7 mouse cellular contexts compared by ENCODE assay signal in genomic region chr1:136524917-136525316, GRCm38 (mm10). TPM values are rescaled to one million over a fixed set of nuclear protein-coding genes. Genes with fewer than 3 reads are reported as not detected.
A peak's percentile ranks its signal among the peaks of the same experiment; 100 is the strongest.
DNase-seq lines count a peak whose midpoint lies in the region; ATAC-seq and TF ChIP-seq lines count a peak whose summit lies in the region.

No protein-coding gene starts in this region.

- no peak overlapping the region for H3K27ac ChIP-seq in ES-E14 (ENCODE audit: insufficient read depth, low read depth, low read length, poor library complexity, severe bottlenecking)
- H3K27ac ChIP-seq in lung, embryonic 16.5 days (ENCODE audit: low read length), result peak overlapping the region; percentile 65

- no peak overlapping the region for H3K4me3 ChIP-seq in ES-E14 (ENCODE audit: insufficient read depth in 1 of 2, low read depth in 1 of 2, low read length in 2 of 2, poor library complexity in 1 of 2, severe bottlenecking in 1 of 2)
- no peak overlapping the region for H3K4me3 ChIP-seq in lung, embryonic 16.5 days (ENCODE audit: low read length)

- WGBS in lung, embryonic 16.5 days, result 22% methylated on average over 2 of the region's 2 CpGs

- peak; percentile 56; the same call in 1 of the 2 replicates for ATAC-seq in lung, embryonic 16.5 days (ENCODE audit: low read depth)

- H3K9ac ChIP-seq in ES-E14 (ENCODE audit: insufficient read depth, low read depth, low read length, poor library complexity, severe bottlenecking), result no peak overlapping the region
- H3K9ac ChIP-seq in lung, embryonic 16.5 days (ENCODE audit: low read length), result no peak overlapping the region

- peak; percentile 61 for DNase-seq in CD4-positive helper T cell, adult 2 months (ENCODE audit: low read depth, low spot score)
- peak; percentile 71 for DNase-seq in ES-E14 (ENCODE audit: low read depth, low spot score)
- peak; percentile 53 for DNase-seq in c-Kit-positive CD71-positive TER-119-positive erythroid progenitor cells, embryonic 14.5 days (ENCODE audit: low spot score)
- peak; percentile 77 for DNase-seq in forelimb bud, embryonic 11.5 days (ENCODE audit: low read depth, low spot score)
- peak; percentile 44 for DNase-seq in layer of hippocampus, adult 11-12 months (ENCODE audit: low spot score)
- peak; percentile 44 for DNase-seq in right cerebral cortex, postnatal 25 days

- no peak overlapping the region for H3K4me2 ChIP-seq in lung, embryonic 16.5 days (ENCODE audit: low read depth, low read length)

- H3K36me3 ChIP-seq in ES-E14 (ENCODE audit: control insufficient read depth, insufficient read depth, low read length, poor library complexity, severe bottlenecking), result peaks cover 37% of the 10 kb centered on the region
- peaks cover 13% of the 10 kb centered on the region for H3K36me3 ChIP-seq in lung, embryonic 16.5 days (ENCODE audit: control insufficient read depth, insufficient read depth, low read length)

- in situ Hi-C loops in ES-E14 (cut with MboI; ENCODE audit: low sequenced_read_pairs in 2 of 2, unreplicated experiment in 2 of 2), result loop anchor here (25.0 kb wide), 1 partner anchor 587 kb away; no protein-coding TSS in a partner anchor

- H3K9me3 ChIP-seq in ES-E14 (ENCODE audit: control insufficient read depth, insufficient read depth, low read depth, low read length), result no peaks in the 10 kb centered on the region
- H3K9me3 ChIP-seq in lung, embryonic 16.5 days (ENCODE audit: control insufficient read depth, low read length), result no peaks in the 10 kb centered on the region

- H3K4me1 ChIP-seq in ES-E14 (ENCODE audit: control insufficient read depth in 2 of 2, insufficient read depth in 2 of 2, low read length in 2 of 2, poor library complexity in 1 of 2), result peaks cover 0 to 2% of the 10 kb centered on the region in 2 experiments; a peak in 1 of 4 replicates
- H3K4me1 ChIP-seq in lung, embryonic 16.5 days (replicated peaks; ENCODE audit: control insufficient read depth, insufficient read depth, low read length), result peaks cover 2% of the 10 kb centered on the region; the same call in 1 of the 2 replicates

- no peaks in the 10 kb centered on the region for H3K27me3 ChIP-seq in lung, embryonic 16.5 days (ENCODE audit: control insufficient read depth, insufficient read depth, low read depth, low read length)

TF ChIP-seq in ES-E14, 5 proteins besides CTCF, POLR2A, EP300 and RAD21:
- TF ChIP-seq CHD2 (IDR thresholded peaks at IDR 0.05; ENCODE audit: low read depth, low read length), result no peak
- no peak for TF ChIP-seq ZC3H11A (IDR thresholded peaks at IDR 0.05; ENCODE audit: borderline replicate concordance, low read depth, low read length)
- no peak for TF ChIP-seq MAFK (IDR thresholded peaks at IDR 0.05; ENCODE audit: insufficient read depth, low read depth, low read length)
- TF ChIP-seq ZNF384 (IDR thresholded peaks at IDR 0.05; ENCODE audit: low read depth, low read length), result no peak
- TF ChIP-seq HCFC1 (IDR thresholded peaks at IDR 0.05; ENCODE audit: borderline replicate concordance, insufficient read depth, low read length), result no peak

RNA-seq across cellular contexts. Expression of gene Kif14, which starts 58.8 kb away (rescaled TPM):
- 12.2 and 12.9 TPM in 2 replicates for total RNA-seq in ES-E14 (2012; rRNA removed)
- 5.6 and 6.9 TPM in 2 replicates for polyA plus RNA-seq in lung, embryonic 16.5 days (2015; fragmentation: Nextera tagmentation; extraction: Ambion mirVana)
